Mouse (Mus musculus): ENCODE data around the gene Otoa.

The Otoa gene

DNA sequence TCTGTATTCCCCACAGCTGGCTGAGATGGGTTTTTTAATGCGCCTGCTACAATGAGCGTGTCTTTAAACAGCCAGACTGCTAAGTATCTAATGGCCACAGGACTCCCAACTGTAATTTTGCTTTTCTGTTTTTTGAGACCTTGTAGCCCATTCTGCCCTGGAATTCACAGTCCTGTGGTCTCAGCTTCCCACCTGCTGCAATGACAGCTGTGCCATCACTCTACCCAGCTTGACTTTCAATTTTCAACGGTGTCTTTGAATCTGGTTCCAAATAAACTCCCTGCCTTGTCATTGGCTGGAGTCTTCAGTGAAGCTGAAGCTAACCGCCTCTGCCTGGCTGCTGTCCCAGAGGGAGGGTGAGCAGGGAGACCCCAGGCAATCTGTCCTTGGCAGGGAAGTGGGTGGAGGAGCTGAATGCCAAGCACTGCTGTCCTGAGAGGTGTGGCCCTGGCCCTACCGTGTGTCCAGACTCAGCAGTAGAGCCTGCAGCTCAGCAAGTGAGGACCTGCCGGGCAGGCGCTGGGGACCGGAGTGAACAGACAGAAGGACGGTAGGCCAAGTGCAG, 1.6 kb downstream of the Otoa start:
- no peak for DNase-seq (ENCODE audit: low read depth, low spot score)

DNA sequence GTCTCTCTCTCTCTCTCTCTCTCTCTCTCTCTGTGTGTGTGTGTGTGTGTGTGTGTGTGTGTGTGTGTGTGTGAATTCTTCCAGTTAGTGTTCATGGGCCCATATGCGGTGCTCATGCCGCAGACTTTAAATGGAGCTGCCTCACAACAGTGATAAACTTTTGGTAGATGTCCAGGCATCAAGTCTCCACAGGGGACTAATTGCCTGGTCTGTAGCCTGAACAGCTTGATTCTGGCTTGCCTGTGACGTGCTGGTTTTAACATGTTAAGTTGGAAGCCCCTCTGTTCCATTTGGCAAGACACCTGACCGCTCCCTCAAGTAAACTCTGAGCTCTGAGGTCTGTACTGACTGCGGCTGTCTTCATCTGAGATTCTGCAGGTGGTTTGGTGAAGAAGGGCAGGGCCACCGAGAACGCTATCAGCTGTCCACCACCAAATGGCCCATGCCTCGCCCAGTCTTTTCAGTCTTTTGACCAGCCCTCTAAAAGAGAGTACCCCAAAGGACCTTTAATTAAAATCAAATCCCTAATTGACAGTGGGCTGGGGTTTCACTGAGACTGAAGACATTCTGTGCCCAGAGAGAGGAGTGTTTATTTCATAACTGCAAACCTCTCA, 3.5 kb downstream of the Otoa start:
- no peak for DNase-seq (ENCODE audit: low read depth, low spot score)

DNA sequence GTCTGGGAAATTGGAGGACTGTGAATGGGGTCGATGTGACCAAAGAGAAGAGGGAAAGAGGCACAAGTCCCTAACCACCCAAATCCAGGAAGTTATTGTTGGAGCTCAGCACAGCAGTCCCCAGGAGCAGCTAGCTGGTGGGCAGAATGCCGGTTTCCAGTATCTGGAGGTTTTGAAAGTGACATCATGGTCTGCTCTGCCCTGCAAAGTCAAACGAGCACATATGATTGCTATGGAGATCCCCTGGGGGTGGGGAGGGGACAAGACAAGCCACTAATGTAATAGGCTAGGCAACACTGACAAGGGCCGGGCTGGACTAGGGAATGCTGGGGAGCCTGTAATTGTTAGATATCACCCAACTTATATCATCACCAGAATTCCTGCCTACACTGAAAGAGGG, 4.0 kb downstream of the Otoa start:
- no peak for DNase-seq (ENCODE audit: low read depth, low spot score)

DNA sequence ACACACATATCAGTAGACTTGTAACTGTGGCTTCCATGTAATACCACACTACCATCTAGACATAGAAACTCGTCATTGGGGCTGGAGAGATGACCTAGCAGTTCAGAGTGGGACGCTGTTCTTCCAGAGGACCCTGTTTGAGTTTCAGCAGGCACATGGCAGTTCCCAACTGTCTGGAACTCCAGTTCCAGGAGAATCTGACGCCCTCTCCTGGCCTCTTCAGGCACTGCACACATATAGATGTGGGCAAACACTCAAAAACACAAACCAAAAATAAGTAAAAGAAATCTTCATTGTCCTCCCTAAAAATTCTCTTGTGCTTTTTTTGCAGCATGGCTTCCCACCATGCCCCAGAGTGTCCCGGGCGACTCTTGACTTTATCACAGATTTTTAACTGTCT, 7.3 kb downstream of the Otoa start:
- no peak for DNase-seq (ENCODE audit: low read depth, low spot score)

DNA sequence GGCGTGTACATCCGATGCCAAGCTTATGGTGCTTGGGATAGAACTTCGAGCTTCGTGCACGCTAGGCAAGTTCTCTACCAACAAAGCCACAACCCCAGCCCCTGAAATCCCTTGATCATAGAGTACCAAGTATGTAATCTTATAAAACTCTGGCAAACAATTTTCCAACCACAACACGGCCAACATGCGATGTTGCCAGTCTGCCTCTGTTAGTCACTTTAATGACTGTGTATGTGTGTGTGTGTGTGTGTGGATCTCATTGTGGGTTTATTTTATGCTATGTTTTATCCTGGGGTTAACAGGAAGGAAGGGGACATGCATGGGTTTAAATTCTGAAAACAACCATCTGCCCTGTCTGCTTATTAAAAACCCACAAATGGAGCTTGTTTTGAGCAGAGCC, 9.3 kb downstream of the Otoa start:
- DNase-seq (ENCODE audit: low read depth, low spot score), result no peak

DNA sequence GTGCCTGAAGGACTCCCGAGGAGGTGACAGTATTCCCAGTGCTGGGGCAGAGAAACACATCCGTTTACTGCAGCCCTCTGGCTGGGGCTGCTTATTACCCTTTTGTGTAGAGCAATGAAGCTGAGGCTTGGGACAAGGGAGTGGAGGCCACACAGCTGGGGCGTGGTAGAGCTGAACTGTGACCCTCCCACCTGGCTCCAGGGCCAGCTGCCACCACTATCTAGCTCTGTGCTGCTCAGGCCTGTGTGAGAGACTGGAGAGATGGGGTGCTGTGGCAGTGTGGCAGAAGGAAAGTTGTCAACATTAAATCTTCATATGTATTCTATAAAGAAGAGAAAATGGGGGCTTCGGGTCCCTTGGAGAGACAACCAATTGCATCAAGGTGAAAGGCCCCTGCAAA, 11.6 kb downstream of the Otoa start:
- no peak for DNase-seq (ENCODE audit: low read depth, low spot score)

DNA sequence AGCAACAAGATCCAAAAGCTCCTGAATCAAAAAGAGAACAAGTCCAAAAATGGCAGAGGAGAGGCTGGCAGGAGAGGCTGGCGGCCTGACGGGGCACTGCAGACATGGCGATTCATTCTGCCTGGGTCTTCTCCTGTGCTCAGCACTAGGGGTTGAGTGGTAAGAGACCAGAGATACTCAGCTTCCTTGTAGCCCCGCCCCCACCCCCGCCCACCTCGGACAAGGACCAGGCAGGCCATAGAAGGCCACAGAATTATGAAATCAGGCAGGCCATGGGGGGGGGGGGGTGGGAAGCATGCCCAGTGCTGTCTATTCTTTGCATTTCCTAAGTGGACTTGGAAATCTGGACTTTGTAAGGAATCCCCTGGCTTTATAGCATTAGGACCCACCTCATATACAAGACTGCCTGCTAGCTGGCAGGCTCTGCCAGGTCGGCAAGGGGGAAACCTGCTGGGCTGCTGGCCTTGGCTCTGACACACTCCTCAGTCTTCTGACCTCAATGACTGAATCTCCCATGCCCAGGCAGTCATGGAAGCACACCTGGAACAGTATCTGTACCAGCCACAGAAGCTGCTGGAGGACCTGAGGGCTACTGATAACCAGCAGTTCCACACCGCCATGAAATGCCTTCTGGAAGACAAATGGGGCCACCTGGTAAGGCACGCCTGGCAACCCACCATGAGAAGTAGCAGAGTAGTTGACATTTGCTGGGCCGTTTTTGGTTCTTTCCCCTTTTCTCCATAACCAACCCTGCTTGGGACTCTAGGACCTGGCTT, 17.4 kb downstream of the Otoa start:
- no peak for DNase-seq (ENCODE audit: low read depth, low spot score)

DNA sequence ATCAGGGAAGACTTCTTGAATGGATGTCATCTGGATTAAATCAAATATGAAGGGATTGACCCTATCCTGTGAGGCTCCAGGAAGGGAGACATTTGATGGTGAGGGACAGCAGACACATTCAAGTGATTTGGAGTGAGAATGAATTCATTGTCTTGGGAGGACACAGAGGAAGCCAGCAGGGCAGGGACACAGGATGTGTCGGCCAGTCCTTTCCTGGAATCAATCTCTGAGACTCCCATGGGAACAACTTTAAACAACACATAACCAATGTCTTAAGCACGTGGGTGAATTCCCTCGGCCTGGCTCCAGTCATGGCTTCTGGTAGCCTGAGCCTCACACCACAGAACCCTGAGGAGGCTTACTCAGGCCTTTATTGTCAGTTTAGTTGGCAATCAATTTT, 26.4 kb downstream of the Otoa start:
- no peak for DNase-seq (ENCODE audit: low read depth, low spot score)

DNA sequence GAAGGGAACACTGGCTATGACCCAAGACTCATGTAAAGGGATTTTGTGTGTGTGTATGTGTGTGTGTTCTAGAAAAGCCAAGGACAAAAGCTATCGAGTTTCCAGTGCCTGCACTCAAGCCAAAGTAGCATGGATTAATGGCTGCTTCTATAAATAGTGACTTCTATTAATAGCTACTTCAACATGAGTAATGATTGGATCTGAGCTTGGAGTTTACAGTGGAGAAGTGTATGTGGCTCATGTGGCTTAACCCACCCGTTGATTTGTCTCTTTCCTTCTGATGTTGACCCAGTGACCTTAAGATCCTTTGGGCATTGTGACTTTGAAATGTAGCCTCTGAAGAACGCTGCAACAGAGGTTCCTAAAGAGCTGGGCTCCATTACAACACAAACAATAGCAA, 29.9 kb downstream of the Otoa start:
- DNase-seq (ENCODE audit: low read depth, low spot score), result no peak

DNA sequence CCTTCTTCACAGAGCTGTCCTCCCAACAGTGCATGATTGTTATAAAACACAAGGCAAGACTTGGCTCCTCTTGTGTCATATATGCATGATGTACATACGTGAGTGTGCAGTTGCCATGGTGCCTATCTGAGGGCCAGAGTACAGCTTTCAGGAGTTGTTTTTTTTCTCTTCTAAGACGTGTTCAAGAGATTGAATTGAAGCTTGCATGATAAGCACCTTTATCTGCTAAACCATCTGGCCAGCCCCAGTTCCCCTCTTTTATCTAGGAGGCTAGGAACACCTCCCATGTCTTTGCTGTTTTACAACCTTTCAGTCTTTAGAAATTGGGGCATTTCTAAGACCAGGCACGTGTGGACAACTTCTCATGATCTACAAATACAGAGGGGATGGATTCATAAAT, 30.3 kb downstream of the Otoa start:
- no peak for DNase-seq (ENCODE audit: low read depth, low spot score)

DNA sequence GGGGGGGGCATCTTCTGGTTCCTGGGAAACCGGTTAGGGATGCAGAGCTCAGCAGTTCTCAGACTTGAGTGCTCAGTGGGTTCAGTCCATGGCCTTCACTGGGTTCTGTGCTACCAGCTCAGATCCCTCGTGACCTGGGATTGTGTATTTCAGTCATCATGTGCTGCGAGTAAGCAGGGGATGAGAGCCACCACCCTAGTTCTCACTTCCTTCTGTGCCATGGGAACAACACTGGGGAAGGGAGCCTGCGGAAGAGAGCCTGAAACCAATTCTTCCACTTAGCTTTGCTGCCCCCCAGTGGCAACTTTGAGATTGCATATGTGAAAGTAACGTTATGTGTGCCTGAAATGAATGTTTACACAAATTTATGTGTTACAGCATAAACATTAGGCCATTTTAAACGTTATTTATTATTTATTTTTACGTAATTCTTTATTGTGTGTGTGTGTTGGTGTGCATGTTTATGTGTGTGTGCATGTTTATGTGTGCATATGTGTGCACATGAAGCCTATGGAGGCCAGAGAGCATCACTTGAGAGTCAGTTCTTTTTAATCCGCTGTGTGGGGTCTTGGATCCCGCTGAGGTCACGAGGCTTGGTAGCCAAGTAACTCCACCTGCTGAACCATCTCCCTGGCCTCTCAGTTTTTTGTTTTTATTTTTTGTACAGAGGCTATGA, 38.8 kb downstream of the Otoa start:
- peak; percentile 45 for DNase-seq (ENCODE audit: low read depth, low spot score)

DNA sequence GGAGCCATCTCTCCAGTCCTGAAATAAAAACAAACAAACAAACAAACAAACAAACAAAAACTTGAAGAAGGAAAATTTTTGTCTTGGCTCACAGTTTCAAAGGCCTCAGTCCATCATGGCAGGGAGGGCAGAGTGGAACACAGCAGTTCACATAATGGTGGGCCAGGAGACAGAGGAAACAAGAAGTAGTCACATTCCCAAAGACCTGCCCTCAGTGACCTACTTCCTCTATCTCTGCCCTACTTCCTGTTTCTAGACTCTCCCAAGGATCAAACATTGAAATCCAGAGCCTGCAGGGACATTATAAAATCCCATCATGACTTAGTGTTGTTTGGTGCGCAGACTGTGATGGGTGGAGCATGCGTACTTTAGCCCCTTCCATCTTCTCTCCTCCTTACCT, 49.4 kb downstream of the Otoa start:
- DNase-seq (ENCODE audit: low read depth, low spot score), result no peak

DNA sequence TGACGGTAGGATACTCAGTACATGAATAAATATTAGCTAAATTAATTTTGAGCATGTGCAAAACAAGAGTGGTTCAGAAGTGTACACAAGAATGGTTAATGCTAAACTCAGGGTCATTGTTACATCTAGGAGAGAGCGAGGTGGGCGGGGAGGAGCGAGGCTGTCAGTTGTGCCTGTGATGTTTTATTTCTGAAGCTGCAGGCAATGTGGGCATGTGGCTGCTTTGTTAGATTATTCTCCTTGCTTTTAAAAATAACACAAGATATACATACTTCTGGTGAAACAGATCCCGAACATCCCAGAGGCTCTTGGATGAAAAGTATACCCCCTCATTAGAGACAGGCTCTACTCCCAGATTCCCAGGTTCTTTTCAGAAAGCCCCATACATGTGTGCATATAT, 59.8 kb downstream of the Otoa start:
- DNase-seq (ENCODE audit: low read depth, low spot score), result peak; percentile 8

DNA sequence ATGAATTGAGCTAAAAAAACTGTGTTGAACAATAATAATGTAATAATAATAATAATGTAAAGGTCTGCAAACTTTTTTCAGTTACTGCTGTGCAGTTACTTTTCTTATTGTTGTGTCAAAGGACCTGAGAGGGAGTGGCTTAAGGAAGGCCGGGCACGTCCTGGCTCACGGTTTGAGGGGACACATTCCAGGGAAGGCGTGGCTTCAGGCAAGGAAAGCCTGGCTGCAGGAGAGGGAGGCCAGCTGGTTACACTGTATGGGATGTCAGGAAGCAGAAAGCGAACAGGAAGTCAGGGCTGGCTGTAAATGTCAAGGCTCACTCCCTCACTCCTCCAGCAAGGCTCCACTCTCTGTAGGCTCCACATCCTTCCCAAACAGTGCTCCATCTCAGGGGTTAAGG, 69.2 kb downstream of the Otoa start:
- no peak for DNase-seq (ENCODE audit: low read depth, low spot score)

DNA sequence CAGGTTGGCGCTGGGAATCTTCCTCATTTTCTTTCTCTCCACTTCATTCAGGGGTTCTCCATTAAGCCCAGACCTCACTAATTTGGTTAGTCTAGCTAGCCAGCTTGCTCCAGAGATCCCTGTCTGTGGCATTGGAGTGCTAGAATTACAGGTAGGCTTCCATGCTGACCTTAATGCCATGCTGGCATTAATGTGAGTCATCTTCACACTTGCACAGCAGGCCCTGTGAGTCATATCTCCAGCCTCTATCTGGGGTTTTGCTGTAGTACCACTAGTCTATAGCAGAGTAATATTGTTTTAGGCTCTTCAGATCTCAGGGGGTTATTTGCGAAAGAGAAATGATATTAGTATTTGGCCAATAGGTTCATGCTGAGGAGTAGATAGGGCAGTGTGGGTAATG, 70.7 kb downstream of the Otoa start:
- no peak for DNase-seq (ENCODE audit: low read depth, low spot score)

DNA sequence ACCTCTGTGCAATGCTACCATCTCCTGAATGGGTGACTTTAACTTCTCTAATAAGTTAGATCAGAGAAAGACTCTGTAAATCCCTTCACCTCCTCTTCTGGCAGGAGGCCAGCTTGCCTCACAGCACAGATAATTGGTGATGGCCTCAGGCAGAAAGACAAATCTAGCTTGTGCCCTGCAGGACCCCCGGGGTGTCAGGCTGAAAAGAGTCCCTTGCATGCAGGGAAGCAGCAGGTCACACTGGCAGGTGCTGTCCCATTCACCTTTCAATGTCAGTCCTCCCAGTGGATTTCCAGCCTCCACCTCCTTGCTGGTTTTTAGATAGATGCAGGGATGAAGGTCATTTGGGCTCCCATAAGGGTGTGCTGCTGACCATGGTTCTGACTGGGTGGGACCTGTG, 84.2 kb downstream of the Otoa start:
- no peak for DNase-seq (ENCODE audit: low read depth, low spot score)

DNA sequence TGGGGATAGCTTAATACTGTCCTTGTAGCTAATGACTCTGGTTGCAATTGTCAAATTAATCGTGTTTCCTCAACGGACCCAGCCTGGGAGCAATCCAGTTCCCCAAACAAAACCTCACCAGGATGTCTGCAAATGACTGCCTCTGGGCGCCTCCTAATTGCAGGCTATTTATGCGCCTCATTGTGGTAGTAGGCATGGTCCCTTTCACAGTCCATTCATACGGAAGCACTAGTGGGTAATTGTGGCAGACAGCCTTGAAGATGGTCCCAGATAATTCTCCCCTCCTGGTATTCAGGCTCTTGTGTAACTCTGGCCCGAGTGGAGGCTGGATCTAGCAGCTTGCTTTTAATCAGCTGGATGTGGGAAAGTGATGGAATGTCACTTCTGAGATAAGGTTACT, 90.4 kb downstream of the Otoa start:
- no peak for DNase-seq (ENCODE audit: low read depth, low spot score)

DNA sequence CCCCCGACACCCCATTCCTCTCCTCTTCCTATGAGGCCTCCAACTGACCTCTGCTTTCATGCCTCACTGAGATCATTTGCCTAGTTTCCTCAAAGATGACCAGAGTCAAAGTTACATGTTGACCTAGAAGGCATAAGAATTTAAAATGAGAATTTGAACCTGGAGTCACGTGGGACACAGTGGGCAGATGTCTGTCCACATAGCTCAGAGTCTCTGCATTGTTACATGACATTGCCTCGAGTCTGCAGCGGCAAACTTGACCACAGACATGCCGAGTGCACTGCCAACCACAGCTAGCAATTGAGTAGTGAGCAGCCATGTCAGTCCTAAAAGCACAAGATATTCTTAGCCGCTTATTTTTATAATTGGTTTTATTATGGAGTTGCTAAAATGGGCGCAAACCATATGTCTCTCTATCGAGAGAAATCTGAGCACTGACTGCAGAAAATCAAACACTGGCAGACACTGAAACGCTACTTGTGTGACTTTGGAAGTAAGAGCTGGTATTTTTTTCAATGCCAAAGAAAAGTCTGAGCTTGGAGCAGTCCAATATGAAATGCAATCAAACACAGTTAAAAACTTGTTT, 105.8 kb downstream of the Otoa start:
- peak; percentile 75 for DNase-seq (ENCODE audit: low read depth, low spot score)

DNA sequence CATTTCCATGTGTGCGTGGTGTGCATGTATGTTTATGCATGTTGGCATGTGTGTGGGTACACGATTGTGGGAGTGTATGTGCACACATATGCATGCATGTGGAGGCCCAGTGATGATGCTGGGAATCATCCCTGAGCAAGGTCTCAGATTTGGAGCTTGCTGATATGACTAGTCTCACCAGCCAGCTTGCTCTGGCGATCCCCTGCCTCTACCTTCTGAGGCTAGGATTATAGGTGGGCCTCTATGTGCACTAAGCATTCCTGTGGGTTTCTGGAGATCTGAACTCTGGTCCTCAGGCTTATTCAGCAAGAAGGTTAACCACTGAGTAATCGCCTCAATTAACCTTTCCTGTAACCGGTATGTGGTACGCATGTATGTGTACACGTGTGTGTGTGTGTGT, 107.5 kb downstream of the Otoa start:
- DNase-seq (ENCODE audit: low read depth, low spot score), result no peak

DNA sequence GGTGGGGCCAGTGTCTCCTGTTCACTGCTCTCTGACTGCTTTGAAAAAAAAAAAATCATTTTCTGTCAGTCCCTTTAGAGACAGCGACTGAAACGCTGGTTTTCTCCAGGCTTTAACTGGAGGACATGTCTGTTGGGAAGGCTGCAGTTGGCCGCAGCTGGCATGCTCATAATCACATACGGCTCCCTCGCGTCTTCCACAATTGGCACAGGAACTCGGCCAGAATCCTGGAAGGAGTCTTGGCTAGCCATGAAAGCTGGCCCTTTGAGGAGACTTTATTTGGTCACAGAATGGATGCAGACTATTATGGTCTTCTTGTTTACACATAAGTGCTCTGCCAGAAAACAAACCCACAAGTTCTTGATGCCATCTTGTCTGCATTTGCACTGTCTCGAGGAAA, 117.5 kb downstream of the Otoa start:
- no peak for DNase-seq (ENCODE audit: low read depth, low spot score)

DNA sequence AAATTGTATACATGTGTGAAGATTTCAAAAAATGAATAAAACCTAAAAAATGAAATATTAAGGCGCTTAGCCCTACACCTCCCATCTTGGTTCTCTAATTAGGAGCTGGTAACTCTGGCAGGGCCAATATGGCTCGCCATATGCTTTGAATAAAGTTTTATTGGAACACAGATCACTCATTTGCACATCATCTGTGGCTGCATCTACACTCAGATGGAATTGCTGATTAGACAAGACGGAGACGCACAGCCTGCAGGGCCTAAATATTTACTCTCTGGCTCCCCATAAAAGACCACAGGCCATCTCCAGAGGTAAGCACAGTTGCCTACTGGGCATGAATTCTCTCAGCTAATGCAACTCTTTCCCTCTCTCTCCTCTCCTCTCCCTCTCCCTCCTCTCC, 130.4 kb downstream of the Otoa start:
- DNase-seq (ENCODE audit: low read depth, low spot score), result no peak

Data from telencephalon, adult 2 months (tissue).